21 mouse cellular contexts compared by ENCODE assay signal in the genomic region with DNA sequence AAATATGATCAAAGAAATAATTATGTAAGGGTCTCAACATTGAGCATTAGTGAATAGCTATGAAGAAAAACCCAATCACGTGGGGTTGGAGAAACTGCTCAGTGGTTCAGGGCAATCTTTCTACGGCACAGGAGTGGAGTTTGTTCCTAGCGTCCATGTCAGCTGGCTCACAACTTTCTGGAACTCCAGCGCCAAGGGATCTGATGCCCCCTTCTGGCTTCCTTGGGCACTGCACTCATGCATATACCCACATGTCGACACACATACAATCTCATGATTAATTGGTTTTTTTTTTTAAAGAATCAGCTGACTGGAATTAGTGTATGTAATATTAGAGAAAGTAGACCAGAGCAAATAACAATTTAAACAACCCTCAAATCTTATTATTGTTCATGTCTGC.
DNase-seq lines count a peak whose midpoint lies in the region; ATAC-seq and TF ChIP-seq lines count a peak whose summit lies in the region.
"Had no signal": no experiment of that assay in that cellular context is flagged by ENCODE, and none has a peak within 500 bp of the region (broad histone marks: within the 10 kb centered on the region; RNA-seq: fewer than 3 reads in every experiment).

No protein-coding gene starts in this region.

- ATAC-seq in liver, postnatal 0 days, result no peak
- no peak for ATAC-seq in liver, embryonic 12.5 days
- ATAC-seq: midbrain, embryonic 15.5 days had no signal

- DNase-seq in heart, adult 2 months, result no peak
- no peak for DNase-seq in heart, adult 18-20 months
- DNase-seq in liver, postnatal 0 days, result no peak
- DNase-seq in ES-CJ7 (ENCODE audit: low read depth, low spot score), result peak; percentile 51
- DNase-seq in brain, embryonic 14.5 days (ENCODE audit: low read depth), result no peak
- no peak for DNase-seq in right cerebral cortex, postnatal 25 days
- no peak for DNase-seq in thymus, postnatal 14 days
- DNase-seq: adrenal gland, postnatal 25 days; cerebellum, adult 18-20 months; cerebellum, postnatal 36 days; heart, postnatal 4 days; kidney, adult 8-10 months; kidney, postnatal 25 days; liver, embryonic 13.5 days; lung, postnatal 10 days; thymus, postnatal 36 days had no signal

- no peak for TF ChIP-seq POLR2A in heart, adult 2 months (IDR thresholded peaks at IDR 0.05; ENCODE audit: insufficient read depth, low read depth, low read length)
- TF ChIP-seq POLR2A in brain, embryonic 14.5 days (IDR thresholded peaks at IDR 0.05; ENCODE audit: borderline replicate concordance, extremely low read depth, insufficient read depth, insufficient read length, poor library complexity, severe bottlenecking), result no peak

- no peaks in the 10 kb centered on the region for H3K27me3 ChIP-seq in heart, adult 2 months (ENCODE audit: control insufficient read depth, insufficient read depth, low read length)
- no peaks in the 10 kb centered on the region for H3K27me3 ChIP-seq in liver, postnatal 0 days (ENCODE audit: insufficient read depth, low read length)
- H3K27me3 ChIP-seq in liver, embryonic 12.5 days (replicated peaks), result no peaks in the 10 kb centered on the region
- H3K27me3 ChIP-seq: embryonic facial prominence, embryonic 15.5 days; heart, embryonic 15.5 days; liver, embryonic 13.5 days; megakaryocyte, embryonic 14.5 days; midbrain, embryonic 15.5 days had no signal

- H3K9me3 ChIP-seq in liver, postnatal 0 days (ENCODE audit: low read length), result no peaks in the 10 kb centered on the region; the same call in 1 of the 2 replicates
- H3K9me3 ChIP-seq in liver, embryonic 12.5 days (replicated peaks), result no peaks in the 10 kb centered on the region
- H3K9me3 ChIP-seq: embryonic facial prominence, embryonic 15.5 days; heart, embryonic 15.5 days; liver, embryonic 13.5 days; midbrain, embryonic 15.5 days had no signal

- no peaks in the 10 kb centered on the region for H3K4me1 ChIP-seq in heart, adult 2 months (ENCODE audit: control insufficient read depth, insufficient read depth, low read length)
- H3K4me1 ChIP-seq in liver, postnatal 0 days (ENCODE audit: insufficient read depth), result no peaks in the 10 kb centered on the region
- no peaks in the 10 kb centered on the region for H3K4me1 ChIP-seq in liver, embryonic 12.5 days
- H3K4me1 ChIP-seq: embryonic facial prominence, embryonic 15.5 days; heart, embryonic 15.5 days; liver, embryonic 13.5 days; megakaryocyte, embryonic 14.5 days had no signal

- intact Hi-C loops in heart, adult 2 months (cut with DNase I), result no loop called here

- no peak overlapping the region for H3K27ac ChIP-seq in heart, adult 2 months
- H3K27ac ChIP-seq in liver, postnatal 0 days (ENCODE audit: low read depth), result no peak overlapping the region
- H3K27ac ChIP-seq in liver, embryonic 12.5 days, result no peak overlapping the region
- H3K27ac ChIP-seq: embryonic facial prominence, embryonic 15.5 days; heart, embryonic 15.5 days; liver, embryonic 13.5 days; midbrain, embryonic 15.5 days had no signal

- no peaks in the 10 kb centered on the region for H3K79me2 ChIP-seq in heart, adult 2 months (replicated peaks; ENCODE audit: control insufficient read depth, insufficient read depth, low read length)

- H3K9ac ChIP-seq in heart, adult 2 months (ENCODE audit: low read depth, low read length), result no peak overlapping the region
- H3K9ac ChIP-seq in liver, postnatal 0 days (replicated peaks), result no peak overlapping the region
- H3K9ac ChIP-seq in liver, embryonic 12.5 days, result no peak overlapping the region
- H3K9ac ChIP-seq: embryonic facial prominence, embryonic 15.5 days; heart, embryonic 15.5 days; liver, embryonic 13.5 days; midbrain, embryonic 15.5 days had no signal

- TF ChIP-seq EP300 in heart, adult 2 months (IDR thresholded peaks at IDR 0.05; ENCODE audit: insufficient read depth, low read depth, low read length), result no peak
- no peak for TF ChIP-seq EP300 in liver, postnatal 0 days (IDR thresholded peaks at IDR 0.05; ENCODE audit: low read depth)

- peak; percentile 12; the same call in 1 of the 2 replicates for TF ChIP-seq CTCF in heart, adult 2 months (IDR thresholded peaks at IDR 0.05)
- 0 out of 2 replicates have a peak, but pooled peaks have one; percentile 8 for TF ChIP-seq CTCF in liver, postnatal 0 days (IDR thresholded peaks at IDR 0.05; ENCODE audit: low read depth)
- peak; percentile 27; the same call in 1 of the 2 replicates for TF ChIP-seq CTCF in brain, embryonic 14.5 days (IDR thresholded peaks at IDR 0.05; ENCODE audit: borderline replicate concordance, extremely low read depth, insufficient read depth, insufficient read length)

- H3K4me3 ChIP-seq in heart, adult 2 months, result no peak overlapping the region
- no peak overlapping the region for H3K4me3 ChIP-seq in liver, postnatal 0 days (ENCODE audit: low read depth, low read length)
- H3K4me3 ChIP-seq in liver, embryonic 12.5 days, result no peak overlapping the region
- H3K4me3 ChIP-seq: embryonic facial prominence, embryonic 15.5 days; heart, embryonic 15.5 days; liver, embryonic 13.5 days; megakaryocyte, embryonic 14.5 days; midbrain, embryonic 15.5 days had no signal

- no peak overlapping the region for H3K4me2 ChIP-seq in liver, postnatal 0 days (ENCODE audit: low read depth, low read length)
- H3K4me2 ChIP-seq in liver, embryonic 12.5 days, result no peak overlapping the region
- H3K4me2 ChIP-seq: embryonic facial prominence, embryonic 15.5 days; heart, embryonic 15.5 days; liver, embryonic 13.5 days; midbrain, embryonic 15.5 days had no signal

- 89% methylated on average over 5 of the region's 5 CpGs for WGBS in heart, adult 2 months
- 85% methylated on average over 5 of the region's 5 CpGs for WGBS in liver, postnatal 0 days (ENCODE audit: insufficient replicate concordance)
- WGBS in liver, embryonic 12.5 days (ENCODE audit: insufficient replicate concordance), result 72% methylated on average over 5 of the region's 5 CpGs

- no peaks in the 10 kb centered on the region for H3K36me3 ChIP-seq in heart, adult 2 months (ENCODE audit: control insufficient read depth, insufficient read depth, low read length)
- H3K36me3 ChIP-seq in liver, postnatal 0 days (replicated peaks; ENCODE audit: insufficient read depth, low read length), result no peaks in the 10 kb centered on the region
- no peaks in the 10 kb centered on the region for H3K36me3 ChIP-seq in liver, embryonic 12.5 days
- H3K36me3 ChIP-seq: embryonic facial prominence, embryonic 15.5 days; heart, embryonic 15.5 days; liver, embryonic 13.5 days; midbrain, embryonic 15.5 days had no signal
